In genomic region chr9:85090297-85090696, GRCm38 (mm10) we compare ENCODE assay signal across 11 mouse cellular contexts.
DNase-seq lines count a peak whose midpoint lies in the region; ATAC-seq and TF ChIP-seq lines count a peak whose summit lies in the region.
"Had no signal": no experiment of that assay in that cellular context is flagged by ENCODE, and none has a peak within 500 bp of the region (broad histone marks: within the 10 kb centered on the region; RNA-seq: fewer than 3 reads in every experiment).

No protein-coding gene starts in this region.

- H3K27ac ChIP-seq in cerebellum, adult 2 months (ENCODE audit: insufficient read depth, low read length): no peak overlapping the region
- no peak overlapping the region for H3K27ac ChIP-seq in hindbrain, embryonic 14.5 days
- H3K27ac ChIP-seq in intestine, embryonic 16.5 days (ENCODE audit: low read length): no peak overlapping the region
- H3K27ac ChIP-seq in hindbrain, postnatal 0 days: no peak overlapping the region
- H3K27ac ChIP-seq: liver, embryonic 13.5 days had no signal

- no peak for ATAC-seq in hindbrain, embryonic 14.5 days (ENCODE audit: low FRiP score)
- no peak for ATAC-seq in intestine, embryonic 16.5 days
- ATAC-seq in hindbrain, postnatal 0 days: no peak
- ATAC-seq: midbrain, embryonic 16.5 days had no signal

- H3K27me3 ChIP-seq in cerebellum, adult 2 months (ENCODE audit: control insufficient read depth, insufficient read depth, low read length): no peaks in the 10 kb centered on the region
- no peaks in the 10 kb centered on the region for H3K27me3 ChIP-seq in hindbrain, embryonic 14.5 days (ENCODE audit: control insufficient read depth, insufficient read depth, low read length)
- no peaks in the 10 kb centered on the region for H3K27me3 ChIP-seq in intestine, embryonic 16.5 days (replicated peaks; ENCODE audit: control insufficient read depth, insufficient read depth, low read length)
- H3K27me3 ChIP-seq in hindbrain, postnatal 0 days (ENCODE audit: insufficient read depth, low read length): no peaks in the 10 kb centered on the region
- H3K27me3 ChIP-seq: liver, embryonic 13.5 days had no signal

- H3K4me3 ChIP-seq in cerebellum, adult 2 months (replicated peaks; ENCODE audit: insufficient read depth, low read depth, low read length): no peak overlapping the region
- no peak overlapping the region for H3K4me3 ChIP-seq in hindbrain, embryonic 14.5 days (replicated peaks; ENCODE audit: low read length)
- H3K4me3 ChIP-seq in intestine, embryonic 16.5 days (ENCODE audit: low read length): no peak overlapping the region
- H3K4me3 ChIP-seq in hindbrain, postnatal 0 days (ENCODE audit: low read length): no peak overlapping the region
- H3K4me3 ChIP-seq: liver, embryonic 13.5 days had no signal

- H3K4me2 ChIP-seq in hindbrain, embryonic 14.5 days (replicated peaks): no peak overlapping the region
- H3K4me2 ChIP-seq in intestine, embryonic 16.5 days (ENCODE audit: low read depth, low read length): no peak overlapping the region
- H3K4me2 ChIP-seq in hindbrain, postnatal 0 days (ENCODE audit: low read depth, low read length): no peak overlapping the region
- H3K4me2 ChIP-seq: liver, embryonic 13.5 days had no signal

- H3K9me3 ChIP-seq in hindbrain, embryonic 14.5 days (ENCODE audit: control insufficient read depth, low read length): no peaks in the 10 kb centered on the region
- H3K9me3 ChIP-seq in intestine, embryonic 16.5 days (ENCODE audit: control insufficient read depth, low read length): no peaks in the 10 kb centered on the region
- no peaks in the 10 kb centered on the region for H3K9me3 ChIP-seq in hindbrain, postnatal 0 days (ENCODE audit: low read length)
- H3K9me3 ChIP-seq: liver, embryonic 13.5 days had no signal

- WGBS in cerebellum, adult 2 months: 59% methylated on average over 10 of the region's 10 CpGs
- 85% methylated on average over 10 of the region's 10 CpGs for WGBS in hindbrain, embryonic 14.5 days
- WGBS in intestine, embryonic 16.5 days: 68% methylated on average over 10 of the region's 10 CpGs
- 82% methylated on average over 10 of the region's 10 CpGs for WGBS in hindbrain, postnatal 0 days

- TF ChIP-seq POLR2A in cerebellum, adult 2 months (IDR thresholded peaks at IDR 0.05; ENCODE audit: borderline replicate concordance, insufficient read depth, low read length): no peak

- no peak overlapping the region for H3K9ac ChIP-seq in hindbrain, embryonic 14.5 days
- no peak overlapping the region for H3K9ac ChIP-seq in intestine, embryonic 16.5 days (ENCODE audit: low read depth, low read length)
- H3K9ac ChIP-seq in hindbrain, postnatal 0 days (replicated peaks; ENCODE audit: low read length): no peak overlapping the region
- H3K9ac ChIP-seq: liver, embryonic 13.5 days had no signal

- DNase-seq in 416B (ENCODE audit: low read depth) (peak; percentile 11), MN1 (ENCODE audit: low spot score) (no peak)
- DNase-seq in cerebellum, adult 2 months: peak; percentile 38 to 67
- peak; percentile 14 for DNase-seq in heart, adult 8-10 months (ENCODE audit: low spot score)
- peak; percentile 44 to 49 for DNase-seq in left cerebral cortex, adult 18-20 months (ENCODE audit: low spot score in 2 of 2)
- DNase-seq in hindbrain, embryonic 14.5 days (ENCODE audit: low spot score): no peak
- no peak for DNase-seq in hindbrain, postnatal 0 days (ENCODE audit: low spot score)
- DNase-seq: kidney, adult 8-10 months; liver, embryonic 13.5 days had no signal

- TF ChIP-seq CTCF in cerebellum, adult 2 months (IDR thresholded peaks at IDR 0.05; ENCODE audit: borderline replicate concordance, insufficient read depth, low read depth, low read length): no peak
- TF ChIP-seq CTCF in hindbrain, postnatal 0 days (IDR thresholded peaks at IDR 0.05; ENCODE audit: low read depth): no peak

- no peaks in the 10 kb centered on the region for H3K4me1 ChIP-seq in cerebellum, adult 2 months (ENCODE audit: control insufficient read depth, insufficient read depth, low read length)
- H3K4me1 ChIP-seq in hindbrain, embryonic 14.5 days (replicated peaks; ENCODE audit: control insufficient read depth, insufficient read depth, low read length): no peaks in the 10 kb centered on the region
- H3K4me1 ChIP-seq in intestine, embryonic 16.5 days (ENCODE audit: control insufficient read depth, insufficient read depth, low read length): no peaks in the 10 kb centered on the region
- H3K4me1 ChIP-seq in hindbrain, postnatal 0 days (ENCODE audit: insufficient read depth, low read length): no peaks in the 10 kb centered on the region

- H3K36me3 ChIP-seq in hindbrain, embryonic 14.5 days (replicated peaks; ENCODE audit: control insufficient read depth, insufficient read depth): no peaks in the 10 kb centered on the region
- H3K36me3 ChIP-seq in intestine, embryonic 16.5 days (ENCODE audit: control insufficient read depth, insufficient read depth, low read length): no peaks in the 10 kb centered on the region
- no peaks in the 10 kb centered on the region for H3K36me3 ChIP-seq in hindbrain, postnatal 0 days (ENCODE audit: insufficient read depth, low read length)
- H3K36me3 ChIP-seq: liver, embryonic 13.5 days had no signal

Comparison
In these comparisons a context has a peak if more than half of its experiments do, and no peak if none do; other contexts are left out.
1. DNase-seq: peak in 416B (single experiment), cerebellum, adult 2 months (2 of 2), heart, adult 8-10 months (single experiment) and left cerebral cortex, adult 18-20 months (2 of 2); none in hindbrain, embryonic 14.5 days (single experiment), MN1 (single experiment) and hindbrain, postnatal 0 days (single experiment).